8 mouse cellular contexts compared by ENCODE assay signal in the genomic region with DNA sequence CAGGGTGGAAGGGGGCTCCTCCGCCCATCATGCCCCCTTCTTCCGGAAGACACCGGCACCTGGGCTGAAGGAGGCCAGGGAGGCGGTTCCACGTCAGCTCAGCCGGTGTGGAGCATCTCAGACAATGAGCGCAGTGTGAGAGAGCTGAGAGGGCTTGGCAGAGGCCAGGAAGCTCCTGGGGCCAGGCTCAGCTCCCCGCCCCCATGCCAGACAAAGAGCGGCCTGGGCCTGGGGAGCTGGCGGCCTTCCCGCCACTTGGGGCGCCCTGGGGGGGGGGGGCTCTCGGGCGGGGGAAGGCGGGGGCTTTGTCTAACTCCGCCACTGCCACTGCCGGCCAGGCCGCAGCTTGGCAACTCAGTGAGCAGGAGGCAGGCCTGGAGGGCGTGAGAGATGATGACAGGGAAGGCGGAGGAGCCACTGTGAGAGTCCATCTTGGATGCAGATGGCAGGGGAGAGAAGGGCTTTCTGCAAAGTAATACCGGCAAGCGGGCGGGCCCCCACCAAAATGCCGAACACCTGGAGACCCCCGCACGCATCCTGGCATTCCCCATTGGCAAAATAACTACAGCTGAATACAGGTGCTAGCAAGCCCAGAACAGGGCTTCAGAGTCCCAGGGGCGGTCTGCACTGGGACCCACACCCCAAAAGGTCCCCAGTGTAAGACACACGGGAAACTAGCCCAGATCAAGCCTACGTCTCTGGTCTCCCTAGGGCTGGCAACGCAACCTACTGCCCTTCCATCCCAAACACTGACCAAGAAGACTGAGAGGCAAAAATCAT. TPM values are rescaled to one million over a fixed set of nuclear protein-coding genes. Genes with fewer than 3 reads are reported as not detected.
DNase-seq lines count a peak whose midpoint lies in the region; ATAC-seq and TF ChIP-seq lines count a peak whose summit lies in the region.

No protein-coding gene starts in this region.

- H3K27me3 ChIP-seq in heart, embryonic 15.5 days, result no peaks in the 10 kb centered on the region
- H3K27me3 ChIP-seq in liver, embryonic 16.5 days (ENCODE audit: control insufficient read depth, insufficient read depth, low read depth, low read length), result no peaks in the 10 kb centered on the region
- H3K27me3 ChIP-seq in neural tube, embryonic 12.5 days (replicated peaks), result no peaks in the 10 kb centered on the region
- H3K27me3 ChIP-seq in testis, adult 2 months (ENCODE audit: control insufficient read depth, insufficient read depth, low read length), result no peaks in the 10 kb centered on the region

- H3K4me1 ChIP-seq in brown adipose tissue, adult 24 weeks (ENCODE audit: control insufficient read depth, insufficient read depth, insufficient read length, low read length), result peaks cover 10% of the 10 kb centered on the region
- peaks cover 27% of the 10 kb centered on the region for H3K4me1 ChIP-seq in heart, embryonic 15.5 days (replicated peaks)
- H3K4me1 ChIP-seq in liver, embryonic 16.5 days (ENCODE audit: control insufficient read depth, low read depth, low read length), result peaks cover 28% of the 10 kb centered on the region
- H3K4me1 ChIP-seq in neural tube, embryonic 12.5 days, result peaks cover 37% of the 10 kb centered on the region
- peaks cover 21% of the 10 kb centered on the region for H3K4me1 ChIP-seq in testis, adult 2 months (ENCODE audit: control insufficient read depth, insufficient read depth, low read length)

- 2% methylated on average over 30 of the region's 30 CpGs for WGBS in heart, embryonic 15.5 days
- WGBS in liver, embryonic 16.5 days (ENCODE audit: insufficient replicate concordance), result 3% methylated on average over 30 of the region's 30 CpGs
- under 1% methylated on average over 30 of the region's 30 CpGs for WGBS in neural tube, embryonic 12.5 days

- TF ChIP-seq POLR2A in testis, adult 2 months (IDR thresholded peaks at IDR 0.05; ENCODE audit: control insufficient read depth, low read depth, low read length), result peak; percentile 41; the same call in 1 of the 2 replicates

- H3K27ac ChIP-seq in brown adipose tissue, adult 24 weeks (replicated peaks; ENCODE audit: low read depth, low read length), result peak overlapping the region; percentile 43; the same call in 1 of the 2 replicates
- H3K27ac ChIP-seq in heart, embryonic 15.5 days, result peak overlapping the region; percentile 99
- H3K27ac ChIP-seq in liver, embryonic 16.5 days (ENCODE audit: low read length), result peak overlapping the region; percentile 21
- peak overlapping the region; percentile 97 for H3K27ac ChIP-seq in neural tube, embryonic 12.5 days
- H3K27ac ChIP-seq in testis, adult 2 months (ENCODE audit: control insufficient read depth, insufficient read depth, low read depth, low read length), result peak overlapping the region; percentile 51

- no peak for TF ChIP-seq CTCF in testis, adult 2 months (IDR thresholded peaks at IDR 0.05; ENCODE audit: control insufficient read depth, insufficient read depth, insufficient replicate concordance, low read depth, low read length)

- peak; percentile 56 for ATAC-seq in CD4-positive, CD25-positive, alpha-beta regulatory T cell, adult 4 months
- ATAC-seq in heart, embryonic 15.5 days (replicated peaks; ENCODE audit: insufficient number of reproducible peaks, insufficient read depth, low FRiP score, low read depth), result peak; percentile 87
- peak; percentile 39 for ATAC-seq in liver, embryonic 16.5 days (ENCODE audit: low read depth)
- peak; percentile 85 for ATAC-seq in neural tube, embryonic 12.5 days (ENCODE audit: low FRiP score, low read depth)

- H3K9me3 ChIP-seq in heart, embryonic 15.5 days (replicated peaks), result no peaks in the 10 kb centered on the region
- no peaks in the 10 kb centered on the region for H3K9me3 ChIP-seq in liver, embryonic 16.5 days (replicated peaks; ENCODE audit: control insufficient read depth, low read length)
- H3K9me3 ChIP-seq in neural tube, embryonic 12.5 days, result no peaks in the 10 kb centered on the region

- DNase-seq in fibroblast of lung, adult 2 months (ENCODE audit: low read depth), result peak; percentile 73
- peak; percentile 88 for DNase-seq in kidney, postnatal 10 days

- H3K36me3 ChIP-seq in heart, embryonic 15.5 days, result peaks cover 17% of the 10 kb centered on the region
- peaks cover 15% of the 10 kb centered on the region for H3K36me3 ChIP-seq in liver, embryonic 16.5 days (ENCODE audit: control insufficient read depth, insufficient read depth)
- peaks cover 24% of the 10 kb centered on the region for H3K36me3 ChIP-seq in neural tube, embryonic 12.5 days
- H3K36me3 ChIP-seq in testis, adult 2 months (ENCODE audit: control insufficient read depth, insufficient read depth, low read length), result no peaks in the 10 kb centered on the region

- peak overlapping the region; percentile 97 for H3K4me3 ChIP-seq in brown adipose tissue, adult 24 weeks (ENCODE audit: insufficient read depth, low read depth, low read length)
- peak overlapping the region; percentile 97 for H3K4me3 ChIP-seq in heart, embryonic 15.5 days
- H3K4me3 ChIP-seq in liver, embryonic 16.5 days (ENCODE audit: low read depth, low read length), result peak overlapping the region; percentile 90
- peak overlapping the region; percentile 98 for H3K4me3 ChIP-seq in neural tube, embryonic 12.5 days
- peak overlapping the region; percentile 90 for H3K4me3 ChIP-seq in testis, adult 2 months (ENCODE audit: control insufficient read depth, low read depth, low read length)

- H3K4me2 ChIP-seq in heart, embryonic 15.5 days, result peak overlapping the region; percentile 94
- peak overlapping the region; percentile 85 for H3K4me2 ChIP-seq in liver, embryonic 16.5 days (ENCODE audit: low read depth, low read length)
- peak overlapping the region; percentile 86 for H3K4me2 ChIP-seq in neural tube, embryonic 12.5 days (replicated peaks)

- peak overlapping the region; percentile 99 for H3K9ac ChIP-seq in heart, embryonic 15.5 days
- peak overlapping the region; percentile 94 for H3K9ac ChIP-seq in liver, embryonic 16.5 days (ENCODE audit: low read depth, low read length)
- H3K9ac ChIP-seq in neural tube, embryonic 12.5 days, result peak overlapping the region; percentile 100

RNA-seq across cellular contexts. Expression of gene Cdk2ap1, which starts 10.6 kb away (rescaled TPM):
- polyA plus RNA-seq in CD4-positive, CD25-positive, alpha-beta regulatory T cell, adult 4 months (2017; shearing (Covaris generic)), result 10 to 100 TPM; 10.1 to 13.1 TPM
- 61.9 and 82.3 TPM in 2 replicates for polyA plus RNA-seq in brown adipose tissue, adult 24 weeks (2012; ENCODE audit: insufficient read depth, insufficient read length, missing spikeins)
- 87.9 and 109 TPM in 2 replicates for polyA plus RNA-seq in heart, embryonic 15.5 days (2015; fragmentation: Nextera tagmentation; extraction: Ambion mirVana)
- 6.2 and 6.3 TPM in 2 replicates for polyA plus RNA-seq in liver, embryonic 16.5 days (2015; fragmentation: Nextera tagmentation; extraction: Ambion mirVana)
- 293 and 314 TPM in 2 replicates for polyA plus RNA-seq in neural tube, embryonic 12.5 days (2016; fragmentation: Nextera tagmentation; extraction: Ambion mirVana)
- 40.6 and 41.5 TPM in 2 replicates for polyA plus RNA-seq in testis, adult 2 months (2012; rRNA removed)

RNA-seq across cellular contexts. Expression of gene 2810006K23Rik, which starts 24.4 kb away (rescaled TPM):
- polyA plus RNA-seq in CD4-positive, CD25-positive, alpha-beta regulatory T cell, adult 4 months (2017; shearing (Covaris generic)), result 10 to 100 TPM; 12.0 to 16.5 TPM
- 17.1 and 19.3 TPM in 2 replicates for polyA plus RNA-seq in brown adipose tissue, adult 24 weeks (2012; ENCODE audit: insufficient read depth, insufficient read length, missing spikeins)
- polyA plus RNA-seq in heart, embryonic 15.5 days (2015; fragmentation: Nextera tagmentation; extraction: Ambion mirVana), result 17.4 and 19.0 TPM in 2 replicates
- 5.7 and 5.9 TPM in 2 replicates for polyA plus RNA-seq in liver, embryonic 16.5 days (2015; fragmentation: Nextera tagmentation; extraction: Ambion mirVana)
- polyA plus RNA-seq in neural tube, embryonic 12.5 days (2016; fragmentation: Nextera tagmentation; extraction: Ambion mirVana), result 21.2 and 22.9 TPM in 2 replicates
- polyA plus RNA-seq in testis, adult 2 months (2012; rRNA removed), result 3.9 and 4.8 TPM in 2 replicates

RNA-seq across cellular contexts. Expression of gene Mphosph9, which starts 24.6 kb away (rescaled TPM):
- 10 to 100 TPM; 16.8 to 18.6 TPM for polyA plus RNA-seq in CD4-positive, CD25-positive, alpha-beta regulatory T cell, adult 4 months (2017; shearing (Covaris generic))
- 2.0 and 3.7 TPM in 2 replicates for polyA plus RNA-seq in brown adipose tissue, adult 24 weeks (2012; ENCODE audit: insufficient read depth, insufficient read length, missing spikeins)
- 10.2 TPM in 2 replicates for polyA plus RNA-seq in heart, embryonic 15.5 days (2015; fragmentation: Nextera tagmentation; extraction: Ambion mirVana)
- 4.1 and 4.2 TPM in 2 replicates for polyA plus RNA-seq in liver, embryonic 16.5 days (2015; fragmentation: Nextera tagmentation; extraction: Ambion mirVana)
- 17.9 and 18.8 TPM in 2 replicates for polyA plus RNA-seq in neural tube, embryonic 12.5 days (2016; fragmentation: Nextera tagmentation; extraction: Ambion mirVana)
- polyA plus RNA-seq in testis, adult 2 months (2012; rRNA removed), result 29.0 and 30.7 TPM in 2 replicates

Comparison
In these comparisons a context has a peak if more than half of its experiments do, and no peak if none do; other contexts are left out.
1. Peak in every context shown above with its lines: DNase-seq, ATAC-seq, H3K4me3 ChIP-seq and H3K27ac ChIP-seq.
2. H3K27ac ChIP-seq: peak in every context shown above with its lines; median percentile 99 in heart, embryonic 15.5 days; 97 in neural tube, embryonic 12.5 days; 51 in testis, adult 2 months; 43 in brown adipose tissue, adult 24 weeks; 21 in liver, embryonic 16.5 days.